Mouse (Mus musculus) lung, adult 18-20 months (tissue): ENCODE data around the gene Efcab14.

Experiments used
- DNase-seq, 2 experiments: peaks; one replicate each; pipeline ENCODE4 v3.0.0; 2022; ENCODE audit warnings: mixed read lengths in 2 of 2

The Efcab14 gene

GRCm38 (mm10) chr4:115737551-115738041, at the start of gene Efcab14:
Gene Efcab14, plus strand, starts transcription at chr4:115737744.
- DNase-seq, result peak; percentile 98 to 99

DNA sequence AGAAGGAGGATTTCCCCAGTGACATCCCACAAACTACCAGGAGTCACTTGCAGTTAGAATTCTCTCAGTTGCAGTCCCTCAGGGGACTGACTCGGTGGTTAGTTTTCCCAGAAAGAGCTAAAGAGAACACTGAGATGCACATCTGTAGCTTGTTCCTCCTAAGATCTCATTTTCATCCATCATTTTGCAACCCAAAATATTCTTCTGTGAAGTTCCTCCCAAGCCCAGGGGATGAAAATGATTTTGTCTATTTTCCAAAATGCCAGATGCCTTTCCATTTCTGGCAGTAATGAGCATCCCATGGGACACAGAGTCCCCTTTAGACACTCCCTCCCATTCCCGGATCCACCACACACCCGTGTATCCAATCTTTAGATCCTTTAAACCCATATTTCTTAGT, 36.1 kb upstream of the Efcab14 start:
- DNase-seq, result no peak

DNA sequence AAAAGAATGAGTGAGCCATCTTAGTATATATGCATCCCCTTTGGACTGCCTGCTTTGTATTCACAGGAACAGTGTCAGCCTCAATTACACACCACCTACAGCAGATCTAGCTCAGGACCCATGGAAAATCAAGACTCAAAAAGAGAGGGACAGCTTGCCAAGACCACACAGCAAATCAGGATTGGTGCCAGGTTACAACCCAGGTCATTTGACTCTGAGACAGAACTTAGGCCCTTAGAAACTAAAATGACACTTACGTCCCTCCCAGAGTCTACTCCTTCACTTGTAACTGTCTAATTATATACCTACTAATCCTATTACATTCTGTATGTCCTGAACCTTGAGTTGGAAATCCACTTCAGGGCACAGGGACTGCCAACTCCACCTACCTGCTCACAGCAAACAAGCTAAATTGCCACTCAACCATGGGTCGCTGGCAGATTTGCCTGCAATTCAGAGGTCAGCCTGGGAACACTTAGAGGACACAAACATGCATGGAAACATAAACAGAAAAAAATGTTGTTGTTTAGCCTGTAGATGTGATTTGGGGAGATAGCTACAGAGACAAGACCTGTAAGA, 33.5 kb upstream of the Efcab14 start:
- peak; percentile 69 to 73 for DNase-seq

GRCm38 (mm10) chr4:115708974-115709593, 28.5 kb upstream of the Efcab14 start:
- DNase-seq, result peak; percentile 63 to 66

GRCm38 (mm10) chr4:115709792-115710418, 27.6 kb upstream of the Efcab14 start:
- DNase-seq, result peak; percentile 83 to 91

- DNase-seq, result no peak
Observed at GRCm38 (mm10) chr4:115728721-115729120, 8.8 kb upstream of the Efcab14 start.

DNA sequence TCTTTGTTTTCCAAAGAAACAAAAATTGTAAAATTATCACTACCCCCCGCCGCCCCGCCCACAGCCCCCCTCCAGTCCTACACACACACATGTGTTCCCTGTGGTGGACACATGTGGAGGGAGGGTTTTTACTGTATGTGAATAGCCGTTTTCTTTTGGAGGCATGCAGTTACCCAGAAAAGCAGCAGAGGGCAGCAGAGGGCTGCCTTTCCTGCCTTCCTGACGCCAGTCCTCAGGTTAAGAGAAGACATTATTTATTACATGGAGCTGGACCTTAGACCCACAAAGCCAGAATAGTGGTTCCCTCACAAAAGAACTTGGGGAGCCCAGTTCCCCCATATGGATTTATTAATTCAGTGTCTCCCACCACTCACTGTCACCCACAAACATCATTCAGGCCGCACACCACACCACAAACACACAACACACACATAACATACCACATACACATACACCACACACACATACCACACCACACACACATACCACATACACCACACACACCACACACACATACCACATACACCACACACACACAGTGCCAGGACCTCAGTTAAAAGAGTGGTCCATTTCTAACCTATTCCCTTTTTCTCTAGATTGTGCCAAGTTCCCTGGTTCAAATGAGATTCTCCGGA, 5.8 kb upstream of the Efcab14 start:
- peak; percentile 68 to 74 for DNase-seq

DNA sequence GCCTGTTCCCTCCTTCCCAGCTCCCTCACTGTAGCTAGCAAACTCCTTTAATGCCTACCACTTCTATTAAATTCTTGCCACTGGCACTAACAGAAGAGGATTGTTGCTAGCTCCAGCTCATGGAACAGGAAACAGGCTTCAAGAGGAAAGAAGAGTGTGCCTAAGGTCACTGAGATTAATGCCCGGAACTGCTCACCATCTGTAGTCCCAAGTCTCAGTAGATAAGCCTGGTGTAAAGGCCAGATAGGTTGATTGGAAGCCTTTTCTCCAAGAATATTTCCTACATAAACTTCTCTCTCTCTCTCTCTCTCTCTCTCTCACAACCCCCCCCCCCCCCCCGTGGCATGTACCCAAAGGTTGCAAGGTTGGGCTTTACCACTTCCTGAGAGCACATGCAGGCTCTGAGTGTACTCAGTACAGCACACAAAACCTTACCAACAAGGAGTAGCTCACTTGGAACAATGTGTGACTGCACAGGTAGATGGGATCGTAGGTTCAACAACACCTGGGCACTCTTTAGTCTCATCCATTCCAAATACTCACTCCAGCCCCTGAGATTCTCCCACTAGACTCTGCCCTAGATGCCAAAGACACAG, 5.2 kb upstream of the Efcab14 start:
- no peak for DNase-seq

DNA sequence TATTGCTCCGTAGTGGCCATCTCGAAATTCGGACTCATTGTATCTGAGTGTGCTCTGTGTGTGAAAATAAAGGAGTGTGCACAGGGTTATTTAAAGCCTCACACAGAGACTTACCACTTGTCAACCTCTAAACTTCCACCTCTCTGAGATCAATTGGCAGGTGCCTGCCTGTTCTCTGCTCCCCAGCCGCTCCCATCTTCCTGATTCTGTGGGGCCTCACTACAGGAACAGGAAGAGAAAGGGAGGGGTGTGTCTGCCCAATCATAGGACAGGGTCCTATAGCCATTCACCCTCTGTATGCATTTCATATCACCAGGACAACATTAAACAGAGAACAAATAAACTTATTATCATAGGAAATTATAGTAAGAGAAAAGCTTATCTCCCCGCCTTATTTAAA, 3.8 kb upstream of the Efcab14 start:
- DNase-seq, result no peak

DNA sequence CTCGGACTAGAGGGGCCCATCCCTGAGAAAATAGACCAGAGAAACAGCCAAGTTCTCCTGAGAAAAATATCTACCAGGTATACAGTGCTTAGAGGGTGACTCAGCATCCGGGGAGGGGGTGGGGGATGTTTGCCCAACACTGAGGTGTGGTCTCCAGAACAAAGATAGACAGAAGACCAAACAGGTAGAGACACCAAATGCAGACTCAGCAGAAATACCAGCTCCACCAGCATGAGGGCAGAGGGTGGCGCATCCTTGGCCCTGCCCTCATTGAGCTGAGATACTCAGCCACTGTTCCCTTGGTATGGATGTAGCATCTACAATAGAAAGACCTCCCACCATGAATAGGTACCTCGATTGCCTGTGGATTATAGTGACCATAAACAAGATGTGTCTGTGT, 2.7 kb upstream of the Efcab14 start:
- no peak for DNase-seq

GRCm38 (mm10) chr4:115738481-115738985, 989 bp downstream of the Efcab14 start:
- DNase-seq, result no peak

DNA sequence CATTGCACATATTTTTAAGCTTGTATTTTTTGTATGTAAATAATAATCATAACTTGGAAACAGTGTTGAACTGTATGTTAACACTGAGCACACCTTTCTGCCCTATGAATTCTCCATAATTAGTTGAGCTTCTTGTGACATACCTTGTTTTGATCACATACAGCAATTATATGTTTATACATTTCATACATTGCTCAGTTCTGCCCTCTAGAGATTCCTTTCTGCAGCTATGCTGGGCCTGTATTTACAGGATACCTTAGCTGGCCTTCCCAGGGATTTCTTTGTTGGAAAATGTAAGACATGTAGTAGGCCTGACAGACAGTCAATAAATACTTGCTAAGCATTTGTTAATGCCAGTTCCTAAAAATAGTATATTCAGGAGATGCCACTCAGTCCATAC, 5.1 kb downstream of the Efcab14 start:
- DNase-seq, result no peak

DNA sequence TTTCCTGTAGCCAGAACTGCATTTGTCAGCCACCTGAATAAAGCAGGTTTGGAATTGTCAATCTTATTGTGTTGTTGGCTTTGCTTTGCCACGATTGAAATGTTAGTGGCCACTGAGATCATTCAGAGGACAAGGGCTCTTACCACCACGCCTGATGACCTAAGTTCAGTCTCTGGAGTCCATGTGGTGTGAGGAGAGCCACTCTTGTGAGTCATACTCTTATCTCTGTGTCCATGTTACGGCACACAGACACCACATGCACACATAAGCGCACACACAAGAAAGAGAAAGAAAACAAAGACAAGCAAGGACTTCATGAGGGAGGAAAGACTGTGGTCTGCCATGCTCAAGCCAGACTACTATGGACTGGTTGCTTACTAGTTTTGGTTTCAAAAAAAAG, 5.6 kb downstream of the Efcab14 start:
- DNase-seq, result no peak

- no peak for DNase-seq
Observed at GRCm38 (mm10) chr4:115748181-115748580, 10.6 kb downstream of the Efcab14 start.

GRCm38 (mm10) chr4:115749336-115749735, 11.8 kb downstream of the Efcab14 start:
- no peak for DNase-seq

- DNase-seq, result no peak
Observed at GRCm38 (mm10) chr4:115754101-115754500, 16.6 kb downstream of the Efcab14 start.

GRCm38 (mm10) chr4:115754851-115755250, 17.3 kb downstream of the Efcab14 start:
- DNase-seq, result no peak

DNA sequence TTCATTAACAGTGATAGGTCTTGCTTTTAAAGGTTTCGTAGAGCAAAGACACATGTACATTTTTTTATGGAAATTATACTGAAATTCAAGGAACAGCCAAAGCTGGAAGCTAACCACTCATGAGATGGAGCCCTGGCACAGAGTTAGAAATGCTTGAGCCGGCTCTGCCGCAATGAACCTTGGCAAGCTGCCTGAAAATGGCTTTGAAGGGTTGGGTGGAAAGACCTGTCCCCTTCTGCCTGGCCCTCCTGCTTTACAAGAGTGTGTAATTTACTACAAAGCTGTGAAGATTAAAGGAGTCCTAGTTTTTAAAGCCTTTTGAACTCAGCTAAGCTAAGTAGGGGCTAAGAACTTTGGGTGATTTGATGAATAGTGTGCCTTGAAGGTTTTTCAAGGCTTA, 23.7 kb downstream of the Efcab14 start:
- peak; percentile 68 to 80 for DNase-seq

GRCm38 (mm10) chr4:115764581-115764980, 27.0 kb downstream of the Efcab14 start:
- DNase-seq, result no peak

DNA sequence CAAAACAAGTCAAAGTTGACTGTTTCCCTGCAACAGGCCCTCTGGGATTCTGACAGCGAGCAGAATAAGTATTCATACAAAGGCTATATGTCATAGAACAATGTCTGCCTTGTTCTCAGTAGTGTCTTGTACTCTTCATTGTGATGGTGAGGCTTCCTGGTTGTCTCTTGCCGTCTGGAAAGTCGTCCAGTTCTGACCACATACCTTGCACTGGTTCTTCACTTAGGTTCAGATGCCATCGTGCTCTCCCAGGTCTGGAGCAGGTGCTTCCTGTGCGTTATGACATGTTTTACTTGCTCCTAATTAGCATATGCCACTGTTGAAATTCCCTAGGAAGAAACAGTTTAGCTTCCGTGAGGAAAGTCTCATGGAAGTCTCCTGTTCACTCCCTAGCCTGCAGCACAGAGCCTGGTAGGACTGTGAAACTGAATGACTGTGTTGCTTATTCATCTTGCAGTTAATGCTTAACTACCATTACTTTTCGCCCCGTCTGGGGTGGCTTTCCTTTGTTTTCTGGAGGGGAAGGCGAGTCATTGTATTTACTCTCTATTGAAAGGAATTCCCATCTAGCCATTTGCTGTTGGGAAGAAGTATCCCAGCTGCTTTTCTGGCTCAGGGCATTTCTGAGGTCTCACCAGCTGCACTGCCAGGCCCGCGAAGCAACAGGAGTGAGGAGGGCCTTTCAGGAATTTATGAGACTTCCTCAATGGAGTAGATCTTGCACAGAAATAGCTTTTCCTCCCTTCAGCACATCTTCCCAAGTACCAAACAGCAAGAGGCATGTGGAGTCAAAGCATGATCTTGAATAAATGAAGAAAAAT, 30.3 kb downstream of the Efcab14 start:
- DNase-seq, result no peak

GRCm38 (mm10) chr4:115775056-115775455, 37.5 kb downstream of the Efcab14 start:
- no peak for DNase-seq

DNA sequence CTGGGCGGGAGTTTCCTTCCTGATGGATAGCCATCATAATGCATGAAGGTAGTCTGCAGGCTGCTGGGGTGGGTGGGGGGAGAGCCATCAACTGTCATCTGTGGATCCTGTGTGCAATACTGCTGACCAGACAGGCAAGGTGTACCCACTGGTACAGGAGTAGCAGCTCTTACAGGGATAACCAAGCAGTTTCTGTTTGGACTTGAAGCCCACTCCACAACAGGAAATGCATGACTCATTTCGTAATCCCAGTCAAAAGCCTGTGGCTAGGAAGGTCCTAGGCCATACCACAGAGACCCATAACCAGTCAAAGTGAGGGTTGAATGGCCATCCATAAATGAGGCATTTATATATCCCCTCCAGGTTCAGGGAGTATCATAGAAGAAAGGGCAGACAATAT, 40.1 kb downstream of the Efcab14 start:
- no peak for DNase-seq
